Mouse (Mus musculus) neural tube, embryonic 10.5 days (tissue): ENCODE results near the gene Gm4187.
"Not testable (repeated sequence)": the region's sequence is repeated elsewhere in the genome, so short reads cannot be mapped to it uniquely, and the experiment has no call there.

Experiments used
- DNase-seq: peaks from one replicate; pipeline ENCODE4 v3.0.0-alpha.2; 2017; ENCODE audit warnings: low spot score; ENCODE audit errors: extremely low spot score

Gene Gm4187

DNA sequence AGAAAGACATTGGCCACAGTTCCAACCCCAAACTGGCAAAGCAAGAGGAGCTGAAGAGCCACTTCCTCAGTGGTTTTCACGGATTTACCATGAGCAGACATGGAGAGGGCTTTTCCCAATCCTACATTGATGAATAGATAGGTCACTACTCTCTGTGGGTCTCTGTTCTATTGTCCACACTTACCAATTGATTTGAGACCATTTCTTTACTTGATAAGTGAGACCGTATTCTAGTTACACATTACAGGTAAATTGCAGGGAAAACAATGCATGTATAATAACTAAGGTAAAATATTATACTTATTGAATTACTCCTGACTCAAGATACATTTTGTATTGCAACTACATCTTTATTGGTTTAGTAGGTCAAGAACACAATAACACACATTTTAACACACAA lies at the start of gene Gm4187:
Gene Gm4187, minus strand, starts transcription at position 101 of the 400 bp plus-strand sequence.
- not testable (repeated sequence) for DNase-seq

DNA sequence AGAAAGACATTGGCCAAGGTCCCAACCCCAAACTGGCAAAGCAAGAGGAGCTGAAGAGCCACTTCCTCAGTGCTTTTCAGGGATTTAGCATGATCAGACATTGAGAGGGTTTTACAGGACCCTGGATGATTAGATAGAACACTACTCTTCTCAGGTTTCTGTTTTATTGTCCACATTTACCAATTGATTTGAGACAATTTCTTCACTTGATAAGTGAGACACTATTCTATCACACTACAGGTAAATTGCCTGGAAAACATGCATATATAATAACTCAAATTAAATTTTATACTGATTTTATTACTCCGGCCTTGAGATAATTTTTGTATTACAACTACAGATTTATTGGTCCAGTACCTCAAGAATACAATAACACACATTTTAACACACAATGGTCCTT lies 41.4 kb upstream of the Gm4187 start, which contains the start of gene Gm8660:
Gene Gm8660, minus strand, starts transcription at position 101 of the 400 bp plus-strand sequence.
- not testable (repeated sequence) for DNase-seq
